Mouse (Mus musculus): ENCODE measurements around the gene Ssbp4. TPM values are rescaled to one million over a fixed set of nuclear protein-coding genes. Genes with fewer than 3 reads are reported as not detected.

The Ssbp4 gene
- total and polyA plus RNA-seq, 2 experiments from 2014 or later = 204 to 249 TPM

- no peak for DNase-seq
- ATAC-seq = no peak
- H3K4me1 ChIP-seq (ENCODE audit: insufficient read depth) = no peaks in the 10 kb centered on the region
Measured at GRCm38 (mm10) chr8:70561809-70562535, 46.7 kb downstream of the Ssbp4 start.

GRCm38 (mm10) chr8:70561357-70561756 is 47.3 kb downstream of the Ssbp4 start:
- Histone ChIP-seq H3K4me3 (ENCODE audit: low read depth, low read length) (no peak overlapping the region), H3K27me3 (ENCODE audit: insufficient read depth, low read length) (no peaks in the 10 kb centered on the region), H3K4me2 (ENCODE audit: low read depth) (no peak overlapping the region), H3K9me3 (ENCODE audit: low read length) (no peaks in the 10 kb centered on the region), H3K36me3 (ENCODE audit: insufficient read depth) (no peaks in the 10 kb centered on the region), H3K27ac (ENCODE audit: low read depth, low read length) (no peak overlapping the region), H3K4me1 (ENCODE audit: insufficient read depth) (no peaks in the 10 kb centered on the region), H3K9ac (no peak overlapping the region)
- TF ChIP-seq CTCF (IDR thresholded peaks at IDR 0.05; ENCODE audit: low read depth) = no peak
- WGBS = 83% methylated on average over 4 of the region's 4 CpGs
- no peak for DNase-seq
- no peak for ATAC-seq

More at GRCm38 (mm10) chr8:70561809-70562535, 46.7 kb downstream of the Ssbp4 start:
- WGBS = 86% methylated on average over 7 of the region's 7 CpGs
- Histone ChIP-seq H3K4me2 (ENCODE audit: low read depth) (no peak overlapping the region), H3K4me3 (ENCODE audit: low read depth, low read length) (no peak overlapping the region), H3K27me3 (ENCODE audit: insufficient read depth, low read length) (no peaks in the 10 kb centered on the region), H3K9me3 (ENCODE audit: low read length) (no peaks in the 10 kb centered on the region), H3K36me3 (ENCODE audit: insufficient read depth) (no peaks in the 10 kb centered on the region), H3K27ac (ENCODE audit: low read depth, low read length) (no peak overlapping the region), H3K9ac (no peak overlapping the region)
- TF ChIP-seq CTCF (IDR thresholded peaks at IDR 0.05; ENCODE audit: low read depth) = no peak

- Histone ChIP-seq H3K9ac (no peak overlapping the region), H3K27me3 (ENCODE audit: insufficient read depth, low read length) (no peaks in the 10 kb centered on the region), H3K4me2 (ENCODE audit: low read depth) (no peak overlapping the region), H3K4me1 (ENCODE audit: insufficient read depth) (no peaks in the 10 kb centered on the region), H3K27ac (ENCODE audit: low read depth, low read length) (no peak overlapping the region), H3K4me3 (ENCODE audit: low read depth, low read length) (no peak overlapping the region), H3K36me3 (ENCODE audit: insufficient read depth) (no peaks in the 10 kb centered on the region), H3K9me3 (ENCODE audit: low read length) (no peaks in the 10 kb centered on the region)
- DNase-seq (no peak), ATAC-seq (no peak)
- 73% methylated on average over 3 of the region's 3 CpGs for WGBS
- no peak for TF ChIP-seq CTCF (IDR thresholded peaks at IDR 0.05; ENCODE audit: low read depth)
Measured at GRCm38 (mm10) chr8:70560564-70560963, 48.1 kb downstream of the Ssbp4 start.

DNA sequence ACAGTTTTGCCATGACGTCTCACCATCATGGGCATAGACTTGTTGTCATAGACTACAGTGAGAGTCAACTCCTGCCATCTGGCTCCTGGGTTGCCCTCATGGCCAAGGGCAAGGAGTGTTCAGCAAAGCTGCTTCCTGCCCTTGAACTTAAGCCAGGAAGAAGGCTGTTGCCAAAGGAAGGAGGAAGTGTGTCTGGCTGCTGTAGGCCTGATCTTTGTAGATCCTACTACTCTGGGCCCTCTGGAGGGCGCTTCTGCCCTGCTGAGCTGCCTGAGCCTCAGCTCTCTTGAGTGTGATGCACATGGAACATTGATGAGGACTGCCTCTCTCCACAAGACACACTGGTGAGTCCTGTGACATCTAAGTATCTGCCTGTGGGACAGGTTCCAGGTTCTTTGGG is 48.6 kb downstream of the Ssbp4 start:
- Histone ChIP-seq H3K36me3 (ENCODE audit: insufficient read depth) (no peaks in the 10 kb centered on the region), H3K27me3 (ENCODE audit: insufficient read depth, low read length) (no peaks in the 10 kb centered on the region), H3K4me1 (ENCODE audit: insufficient read depth) (no peaks in the 10 kb centered on the region), H3K27ac (ENCODE audit: low read depth, low read length) (no peak overlapping the region), H3K9me3 (ENCODE audit: low read length) (no peaks in the 10 kb centered on the region), H3K4me2 (ENCODE audit: low read depth) (no peak overlapping the region), H3K9ac (no peak overlapping the region), H3K4me3 (ENCODE audit: low read depth, low read length) (no peak overlapping the region)
- ATAC-seq (0 out of 2 replicates have a peak, but pooled peaks have one; percentile 25), DNase-seq (no peak)
- TF ChIP-seq CTCF (IDR thresholded peaks at IDR 0.05; ENCODE audit: low read depth) = peak; percentile 40
- WGBS = 80% methylated on average over 2 of the region's 2 CpGs

DNA sequence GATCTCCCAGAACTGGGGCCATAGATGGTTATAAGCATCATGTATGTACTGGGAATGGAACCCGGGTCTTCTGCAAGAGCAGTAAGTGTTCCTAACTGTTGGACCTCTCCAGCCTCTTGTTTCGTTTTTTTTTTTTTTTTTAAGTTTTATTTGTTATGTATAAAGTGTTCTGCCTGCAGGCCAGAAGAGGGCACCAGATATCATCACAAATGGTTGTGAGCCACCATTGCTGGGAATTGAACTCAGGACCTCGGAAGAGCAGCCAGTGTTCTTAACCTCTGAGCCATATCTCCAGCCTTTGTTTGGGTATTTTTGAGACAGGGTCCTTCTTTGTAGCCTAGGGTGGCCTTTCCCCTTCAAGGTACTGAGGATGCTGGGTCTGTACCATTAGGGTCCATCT is 49.7 kb downstream of the Ssbp4 start:
- no peak overlapping the region for H3K9ac ChIP-seq
- DNase-seq (no peak), ATAC-seq (no peak)
- H3K27ac ChIP-seq (ENCODE audit: low read depth, low read length) = no peak overlapping the region
- H3K36me3 ChIP-seq (ENCODE audit: insufficient read depth) = no peaks in the 10 kb centered on the region
- no peak overlapping the region for H3K4me2 ChIP-seq (ENCODE audit: low read depth)
- H3K4me1 ChIP-seq (ENCODE audit: insufficient read depth) = no peaks in the 10 kb centered on the region
- no peaks in the 10 kb centered on the region for H3K9me3 ChIP-seq (ENCODE audit: low read length)
- 75% methylated on average over 3 of the region's 3 CpGs for WGBS
- no peak overlapping the region for H3K4me3 ChIP-seq (ENCODE audit: low read depth, low read length)
- peak; percentile 17; the same call in 1 of the 2 replicates for TF ChIP-seq CTCF (IDR thresholded peaks at IDR 0.05; ENCODE audit: low read depth)
- no peaks in the 10 kb centered on the region for H3K27me3 ChIP-seq (ENCODE audit: insufficient read depth, low read length)

GRCm38 (mm10) chr8:70558334-70558733 is 50.3 kb downstream of the Ssbp4 start:
- ATAC-seq = no peak
- WGBS = 61% methylated on average over 4 of the region's 4 CpGs
- no peak for DNase-seq
- TF ChIP-seq CTCF (IDR thresholded peaks at IDR 0.05; ENCODE audit: low read depth) = no peak
- H3K27me3 ChIP-seq (ENCODE audit: insufficient read depth, low read length) = no peaks in the 10 kb centered on the region
- H3K4me2 ChIP-seq (ENCODE audit: low read depth) = no peak overlapping the region
- H3K9ac ChIP-seq = no peak overlapping the region
- H3K9me3 ChIP-seq (ENCODE audit: low read length) = no peaks in the 10 kb centered on the region
- H3K36me3 ChIP-seq (ENCODE audit: insufficient read depth) = no peaks in the 10 kb centered on the region
- no peak overlapping the region for H3K4me3 ChIP-seq (ENCODE audit: low read depth, low read length)
- H3K27ac ChIP-seq (ENCODE audit: low read depth, low read length) = no peak overlapping the region
- no peaks in the 10 kb centered on the region for H3K4me1 ChIP-seq (ENCODE audit: insufficient read depth)

DNA sequence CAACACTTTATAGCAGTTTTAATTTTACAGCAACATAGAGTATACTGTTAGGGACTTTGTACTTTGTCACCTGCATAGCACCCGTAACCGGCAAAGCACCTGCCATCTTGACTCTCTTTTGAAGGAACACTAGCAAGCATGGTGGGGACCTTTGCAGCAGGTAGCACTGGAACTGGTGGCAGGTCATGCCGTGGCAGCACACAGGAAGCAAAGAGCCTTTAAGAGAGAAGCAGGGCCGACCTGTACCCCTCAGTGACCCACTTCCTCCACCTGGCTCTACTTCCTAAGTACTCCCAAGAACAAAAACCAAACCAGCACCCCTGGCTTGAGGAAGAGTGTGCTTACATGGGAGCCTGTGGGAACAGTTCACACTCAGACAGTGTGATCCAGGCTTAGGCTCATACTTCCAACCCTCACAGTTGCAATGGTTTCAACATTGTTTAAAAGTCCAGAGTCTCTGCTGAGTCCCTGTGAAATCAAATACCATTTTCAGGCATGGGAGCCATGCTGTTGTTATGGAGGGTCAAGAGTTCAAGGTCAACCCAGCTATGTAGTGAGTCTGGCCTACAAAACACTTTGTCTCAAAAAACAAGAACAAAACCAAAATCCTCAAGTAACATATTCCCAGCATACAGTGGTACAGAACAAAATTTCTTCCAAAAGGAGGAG is 53.5 kb downstream of the Ssbp4 start:
- DNase-seq (no peak), ATAC-seq (no peak)
- no peak overlapping the region for H3K9ac ChIP-seq
- no peak for TF ChIP-seq CTCF (IDR thresholded peaks at IDR 0.05; ENCODE audit: low read depth)
- no peaks in the 10 kb centered on the region for H3K36me3 ChIP-seq (ENCODE audit: insufficient read depth)
- H3K9me3 ChIP-seq (ENCODE audit: low read length) = no peaks in the 10 kb centered on the region
- no peak overlapping the region for H3K4me3 ChIP-seq (ENCODE audit: low read depth, low read length)
- no peaks in the 10 kb centered on the region for H3K27me3 ChIP-seq (ENCODE audit: insufficient read depth, low read length)
- WGBS = 93% methylated on average over 4 of the region's 4 CpGs
- H3K27ac ChIP-seq (ENCODE audit: low read depth, low read length) = no peak overlapping the region
- H3K4me1 ChIP-seq (ENCODE audit: insufficient read depth) = no peaks in the 10 kb centered on the region
- no peak overlapping the region for H3K4me2 ChIP-seq (ENCODE audit: low read depth)

Measured in forebrain, postnatal 0 days (tissue).